Mouse (Mus musculus) regulatory T cell (primary cell): Measurements from ENCODE around the gene Syna.

ENCODE experiments used
- in situ Hi-C: fragments of 300-600 bp; cut with MboI, MseI; formaldehyde crosslinking; loops from one replicate; pipeline ENCODE4 v1.15.1; 2025; ENCODE audit warnings: high pct_unique_total_duplicates

Gene Syna

DNA sequence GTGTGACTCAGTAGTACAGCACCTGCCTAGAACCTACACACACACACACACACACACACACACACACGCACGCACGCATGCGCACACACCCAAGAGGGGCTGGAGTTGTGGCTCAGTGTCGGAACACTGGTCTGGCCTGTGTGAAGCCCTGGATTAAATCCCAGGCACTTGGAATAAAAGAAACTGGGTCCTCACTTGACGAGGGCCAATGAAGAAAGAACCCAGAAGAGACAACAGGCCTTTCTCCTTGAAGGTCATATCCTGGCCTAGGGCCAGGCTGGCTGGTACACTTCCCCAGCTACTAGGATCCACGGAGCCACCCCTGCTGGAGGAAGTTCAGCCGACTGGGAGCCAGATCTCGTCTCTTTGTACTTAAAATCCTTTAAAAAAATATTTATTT is 28.4 kb downstream of the Syna start:
- in situ Hi-C loops, result no loop called here

DNA sequence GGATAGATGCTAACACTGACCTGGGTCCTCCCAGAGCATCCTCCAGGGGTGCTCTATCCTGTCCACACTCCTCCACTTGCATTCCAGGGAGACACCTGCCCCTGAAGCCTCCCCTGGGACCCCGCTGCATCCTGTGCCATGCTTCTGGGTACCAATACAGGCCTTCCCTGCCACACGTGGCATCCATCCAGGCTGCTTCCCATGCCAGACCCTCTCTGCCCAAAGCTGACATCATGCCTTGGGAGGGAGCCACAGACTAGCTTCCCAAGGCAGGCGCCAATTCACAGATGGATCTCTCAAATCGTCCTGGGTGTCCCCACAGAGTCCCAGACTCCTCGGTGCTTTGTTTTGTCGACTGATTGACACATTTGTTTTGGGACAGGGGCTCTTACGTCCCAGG is 29.1 kb downstream of the Syna start:
- in situ Hi-C loops, result no loop called here

DNA sequence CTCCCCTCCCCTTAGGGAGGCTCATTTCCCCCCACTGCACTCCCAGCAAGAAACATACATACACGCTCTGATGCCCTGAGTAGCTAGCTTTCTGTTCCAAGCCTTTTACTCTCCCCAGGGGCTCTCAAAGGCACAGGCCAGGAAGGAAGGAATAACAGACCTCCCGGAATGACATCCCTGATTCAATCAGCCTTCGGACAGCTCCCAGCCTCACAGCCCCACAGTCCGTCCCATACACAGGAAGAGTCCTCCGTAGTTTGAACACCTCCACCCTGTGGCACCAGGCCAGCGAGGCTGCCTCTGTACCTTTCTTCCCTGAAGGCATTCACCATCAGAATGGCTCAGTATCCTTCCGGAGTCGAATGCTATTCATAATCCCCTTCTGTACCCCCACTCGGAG is 31.5 kb downstream of the Syna start:
- in situ Hi-C loops, result no loop called here

DNA sequence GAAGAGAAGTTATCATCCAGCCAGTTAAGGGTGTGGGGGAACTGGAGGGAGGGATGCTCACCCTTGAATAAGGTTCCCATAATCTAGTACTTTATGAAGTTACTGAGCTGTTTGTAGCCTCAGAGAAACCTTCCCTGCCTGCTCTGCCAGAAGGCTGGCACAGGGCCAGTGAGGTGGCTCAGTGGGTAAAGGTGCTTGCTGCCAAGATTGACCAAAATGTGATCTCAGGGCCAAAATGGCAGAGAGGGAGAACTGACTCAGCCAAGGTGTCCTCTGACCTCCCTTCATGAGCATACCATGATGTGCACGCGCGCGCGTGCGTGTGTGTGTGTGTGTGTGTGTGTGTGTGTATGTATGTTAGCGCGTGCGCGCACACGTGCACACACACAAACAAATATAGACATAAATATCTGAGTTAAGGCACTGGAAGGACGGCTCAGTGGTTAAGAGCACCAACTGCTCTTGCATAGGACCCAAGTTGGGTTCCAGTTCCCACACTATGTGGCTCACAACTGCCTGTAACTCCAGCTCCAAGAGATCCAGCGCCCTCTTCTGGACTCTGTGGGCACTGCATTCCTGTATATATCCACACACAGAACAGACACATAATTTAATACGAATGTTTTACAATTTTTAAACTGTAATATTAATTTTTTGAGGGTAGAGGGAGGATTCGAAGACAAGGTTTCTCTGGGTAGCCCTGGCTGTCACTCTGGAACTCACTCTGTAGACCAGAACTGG is 33.8 kb downstream of the Syna start:
- in situ Hi-C loops, result no loop called here

DNA sequence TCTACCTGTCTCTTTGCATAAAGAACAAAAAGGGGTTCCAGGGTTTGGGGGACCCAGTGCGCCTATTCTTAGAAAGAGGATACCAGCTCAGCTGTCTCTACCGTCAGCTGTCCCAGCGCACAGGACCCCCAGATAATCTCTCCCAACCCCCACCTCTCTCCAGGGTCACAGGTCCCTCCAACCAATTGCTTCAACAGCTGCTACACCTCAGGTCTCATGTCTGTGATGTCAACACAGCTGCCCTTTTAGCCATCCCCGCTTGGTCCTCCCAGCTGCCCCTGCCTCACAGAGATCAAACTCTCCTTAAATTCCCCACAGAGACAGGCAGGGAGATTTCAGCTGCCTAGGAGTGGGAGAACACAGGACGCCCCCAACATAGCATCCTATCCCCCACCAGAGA is 36.2 kb downstream of the Syna start:
- in situ Hi-C loops, result no loop called here

DNA sequence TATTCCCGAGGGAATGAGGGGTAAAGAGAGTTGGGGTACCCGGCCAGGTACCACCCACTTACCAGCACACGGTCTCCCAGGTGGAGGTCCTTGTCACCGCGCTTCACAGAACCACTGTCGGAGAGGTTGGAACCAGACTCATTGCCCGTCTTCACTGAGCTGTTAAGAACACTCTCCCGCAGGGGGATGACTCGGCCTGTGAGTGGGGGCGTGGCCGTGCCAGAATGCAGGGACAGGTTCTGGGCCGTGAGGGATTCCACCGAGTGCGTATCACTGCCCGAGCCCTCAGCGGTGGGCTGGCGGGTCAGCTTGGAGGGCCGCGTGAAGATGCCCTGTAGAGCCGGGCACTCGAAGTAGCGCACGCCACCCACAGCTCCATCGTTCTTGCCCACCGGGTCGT is 37.4 kb downstream of the Syna start:
- in situ Hi-C loops, result no loop called here

DNA sequence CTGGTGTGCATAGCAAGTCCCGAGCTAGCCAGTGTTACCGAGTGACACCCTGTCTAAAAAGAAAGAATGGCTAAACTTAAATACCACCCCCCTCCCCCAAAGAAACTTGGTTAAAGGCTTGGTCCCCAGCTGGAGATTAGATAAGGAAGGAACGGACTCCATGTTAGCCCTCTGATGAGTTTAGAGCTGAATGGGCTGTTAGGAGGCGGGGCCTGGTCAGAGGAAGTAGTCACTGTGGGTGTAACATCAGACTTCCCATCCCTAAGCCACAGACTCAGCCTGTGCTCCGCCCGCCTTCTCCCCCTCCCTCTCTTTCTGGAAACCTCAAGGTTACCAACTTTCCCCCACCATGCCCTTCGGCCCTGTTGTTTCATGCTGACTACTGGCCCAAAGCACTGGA is 38.2 kb downstream of the Syna start:
- in situ Hi-C loops, result no loop called here

DNA sequence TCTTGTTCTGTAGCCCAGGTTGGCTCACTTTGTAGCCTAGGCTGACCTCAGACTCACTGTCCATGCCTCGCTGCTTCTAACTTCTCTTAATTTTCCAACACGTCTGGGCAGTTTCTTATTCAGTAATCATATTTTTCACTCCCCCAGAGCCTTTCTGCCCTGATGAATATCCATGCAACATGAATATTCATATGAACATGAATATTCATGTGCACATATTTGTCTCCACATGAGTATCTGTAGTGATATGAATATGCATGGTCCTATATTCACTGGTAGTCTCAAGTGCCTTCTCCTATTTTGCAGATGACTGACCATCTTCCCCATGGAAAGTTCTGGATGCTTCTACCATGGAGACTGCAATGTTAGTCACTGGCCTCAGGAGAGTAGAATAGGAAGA is 38.8 kb downstream of the Syna start:
- in situ Hi-C loops, result no loop called here

DNA sequence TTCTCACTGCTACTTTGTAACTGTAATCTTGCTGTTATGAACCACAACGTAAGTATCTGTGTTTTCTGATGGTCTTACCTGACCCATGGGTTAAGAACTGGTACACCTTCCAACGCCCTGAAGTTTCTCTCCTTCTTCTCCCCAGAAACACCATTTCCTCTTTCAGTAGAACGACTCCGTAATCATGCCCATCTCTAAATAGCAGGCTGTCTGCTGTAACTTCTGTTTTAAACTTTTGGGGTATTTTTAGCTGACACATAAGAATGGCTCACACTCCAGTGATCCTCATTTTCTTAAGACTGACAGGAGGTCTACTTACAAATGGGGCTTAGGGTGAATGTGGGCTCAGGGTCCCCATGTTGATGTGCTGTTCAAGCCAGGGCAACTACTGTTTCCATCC is 39.9 kb downstream of the Syna start:
- in situ Hi-C loops, result no loop called here

DNA sequence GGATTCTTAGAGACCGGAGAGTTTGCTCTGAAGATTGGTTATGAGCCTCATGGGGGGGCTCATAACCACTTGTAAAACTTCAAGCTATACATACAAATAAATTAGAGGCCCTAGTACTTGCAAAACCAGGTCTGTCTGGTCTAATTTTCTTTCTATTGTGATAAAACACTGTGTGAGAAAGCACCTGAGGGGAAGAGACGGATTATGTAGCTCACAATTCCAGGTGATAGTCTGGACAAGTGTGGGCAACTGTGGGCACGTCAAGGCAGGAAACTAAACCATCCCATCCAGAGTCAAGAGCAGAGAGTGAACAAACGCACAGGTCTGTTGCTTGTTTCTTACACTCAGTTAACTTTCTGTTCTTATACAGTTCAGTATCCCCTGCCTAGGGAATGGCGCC is 40.5 kb downstream of the Syna start:
- in situ Hi-C loops, result no loop called here

DNA sequence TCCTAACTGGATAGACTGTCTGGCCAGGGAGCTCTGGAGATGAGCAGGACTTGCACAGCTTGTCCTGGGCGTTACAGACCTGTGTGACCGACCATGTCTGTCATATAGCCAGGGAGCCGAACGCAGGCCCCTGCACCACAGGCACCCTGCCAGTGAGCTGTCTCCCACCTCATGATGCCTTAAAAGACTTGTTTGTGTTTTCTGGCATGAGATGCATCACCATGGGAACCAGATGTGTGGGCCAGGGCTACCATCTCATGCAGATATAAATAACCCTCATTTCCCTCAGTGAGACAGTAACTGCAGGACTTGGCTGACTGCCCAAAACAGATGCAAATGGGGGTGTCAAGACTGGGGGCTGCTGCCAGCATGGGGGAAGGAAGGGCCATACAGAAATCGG is 47.9 kb downstream of the Syna start:
- in situ Hi-C loops, result no loop called here

DNA sequence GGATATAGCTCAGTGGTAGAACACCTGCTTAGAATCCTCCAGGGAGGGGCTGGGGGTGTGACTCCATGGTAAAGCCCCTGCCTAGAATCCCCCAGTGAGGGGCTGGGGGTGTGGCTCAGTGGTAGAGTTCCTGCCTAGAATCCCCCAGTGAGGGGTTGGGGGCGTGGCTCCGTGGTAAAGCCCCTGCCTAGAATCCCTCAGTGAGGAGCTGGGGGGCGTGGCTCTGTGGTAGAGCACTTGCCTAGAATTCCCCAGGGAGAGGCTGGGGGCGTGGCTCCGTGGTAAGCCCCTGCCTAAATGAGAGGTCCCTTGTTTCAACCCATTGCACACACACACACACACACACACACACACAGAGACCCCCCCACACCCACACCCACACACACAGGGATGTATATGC is 49.7 kb downstream of the Syna start:
- in situ Hi-C loops, result no loop called here

DNA sequence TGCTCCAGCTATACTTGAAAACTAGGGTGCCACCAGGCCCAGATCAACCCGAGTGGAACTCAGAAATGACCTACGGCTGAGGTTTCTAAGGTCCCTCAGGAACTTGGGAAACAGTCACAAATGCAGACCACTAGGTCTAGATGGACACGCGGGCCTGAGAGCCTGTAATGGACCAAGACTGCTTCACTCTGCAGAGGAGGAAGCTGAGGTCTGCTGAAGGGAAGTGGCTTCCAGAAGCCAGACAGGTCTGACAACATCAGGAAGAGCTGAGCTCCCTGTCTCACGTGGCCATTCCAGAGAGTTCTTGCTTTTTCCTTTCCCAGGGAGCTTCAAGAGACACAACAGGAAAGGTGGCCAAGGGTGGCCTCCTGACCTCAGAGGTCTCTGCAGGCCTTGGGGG is 51.0 kb downstream of the Syna start:
- in situ Hi-C loops, result no loop called here
